Mouse (Mus musculus): ENCODE data around the gene Tead3.

- TF ChIP-seq CTCF (IDR thresholded peaks at IDR 0.05; ENCODE audit: low read depth) (no peak), EP300 (optimal IDR thresholded peaks at IDR 0.05) (no peak)
Observed at GRCm38 (mm10) chr17:28337547-28337946, 13.1 kb downstream of the Tead3 start.

Measured in stomach, postnatal 0 days (tissue).